Mouse (Mus musculus) retina, postnatal 1 day (tissue): ENCODE data around the gene Arid1a.

ENCODE experiments used
- DNase-seq: peaks from one replicate; pipeline ENCODE4 v3.0.0-alpha.2; 2012

Gene Arid1a

DNA sequence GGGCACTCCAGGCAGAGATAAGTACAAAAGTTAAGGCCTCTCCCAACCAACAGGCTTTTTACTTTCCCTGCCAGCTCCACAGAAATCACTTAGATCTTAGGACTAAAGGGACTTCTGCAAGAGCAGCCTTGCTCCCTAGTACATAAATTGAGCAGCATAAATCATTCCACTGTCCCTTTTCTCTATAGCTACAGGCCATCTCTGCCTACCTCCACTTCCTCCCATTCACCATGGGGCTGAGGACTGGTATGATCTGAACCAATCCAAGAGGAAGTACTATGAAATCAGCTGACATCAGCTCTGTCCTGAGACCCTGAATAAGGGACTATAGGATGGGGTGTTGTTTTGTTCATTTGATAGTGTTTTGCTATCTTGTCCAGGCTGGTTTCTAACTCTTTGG is 26.4 kb downstream of the Arid1a start:
- no peak for DNase-seq

- peak; percentile 97 for DNase-seq
These were observed 27.0 kb downstream of the Arid1a start for GRCm38 (mm10) chr4:133729541-133730093.

GRCm38 (mm10) chr4:133729007-133729406 is 27.6 kb downstream of the Arid1a start:
- DNase-seq: no peak

DNA sequence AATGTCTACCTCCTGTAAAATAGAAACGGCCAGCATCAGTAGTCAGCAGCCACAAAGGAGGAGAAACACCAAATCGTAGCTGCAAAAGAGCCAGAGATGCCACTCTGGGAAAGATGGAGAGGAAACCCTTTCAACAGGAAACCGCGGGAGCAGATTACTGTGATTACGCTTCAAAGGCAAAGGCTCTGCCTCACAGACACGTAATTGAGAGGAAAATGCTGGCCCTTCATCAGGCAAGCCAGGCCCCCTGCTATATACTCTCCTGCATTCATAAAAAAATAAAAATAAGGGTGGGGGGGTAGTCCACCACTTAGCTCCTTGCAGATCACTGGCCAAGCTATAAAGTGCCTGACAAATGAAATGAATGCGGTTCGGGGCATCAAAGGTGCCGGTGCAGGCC is 28.3 kb downstream of the Arid1a start:
- no peak for DNase-seq

- DNase-seq: no peak
These were observed 30.9 kb downstream of the Arid1a start for GRCm38 (mm10) chr4:133725706-133726105.

GRCm38 (mm10) chr4:133719791-133720190 is 36.8 kb downstream of the Arid1a start:
- no peak for DNase-seq

DNA sequence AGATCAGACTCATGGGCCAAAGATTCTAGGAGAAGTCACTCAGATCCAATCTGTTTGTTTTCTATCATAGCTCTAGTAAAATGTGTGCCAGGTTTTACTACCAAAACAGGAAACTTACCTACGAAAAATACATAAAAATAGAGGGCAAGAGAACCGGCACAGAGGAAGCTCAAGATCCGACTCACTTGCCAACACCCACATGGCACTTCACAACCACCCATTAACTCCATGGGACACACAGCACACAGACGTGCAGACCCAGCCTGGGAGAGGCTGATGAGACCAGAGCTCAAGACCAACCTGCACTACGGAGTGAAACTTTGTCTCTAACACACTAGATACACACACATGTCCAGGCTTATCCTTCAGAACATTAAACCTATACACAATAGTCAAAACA is 43.8 kb downstream of the Arid1a start:
- no peak for DNase-seq

- no peak for DNase-seq
These were observed 45.1 kb downstream of the Arid1a start for GRCm38 (mm10) chr4:133711307-133712076.

- peak; percentile 16 for DNase-seq
These were observed 47.2 kb downstream of the Arid1a start for GRCm38 (mm10) chr4:133709395-133709794.

DNA sequence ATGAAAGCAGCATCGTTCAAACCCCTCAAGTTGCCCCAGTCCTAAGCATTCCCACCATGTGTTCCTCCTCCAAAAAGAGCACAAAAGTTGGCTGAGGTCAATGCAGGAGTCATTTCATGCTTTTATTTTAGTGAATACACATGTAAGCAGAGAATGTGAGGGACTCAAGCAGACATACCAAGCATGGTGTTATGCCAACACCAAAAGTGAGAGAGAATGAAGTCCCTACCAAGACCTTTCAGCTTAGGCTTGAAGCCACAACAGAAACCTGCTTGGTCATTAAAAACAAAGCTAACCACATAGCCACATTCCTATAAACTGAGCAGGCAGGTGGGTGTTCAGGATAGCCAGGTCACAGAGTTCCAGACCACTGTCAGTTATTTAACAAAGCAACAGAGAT is 49.1 kb downstream of the Arid1a start:
- no peak for DNase-seq

DNA sequence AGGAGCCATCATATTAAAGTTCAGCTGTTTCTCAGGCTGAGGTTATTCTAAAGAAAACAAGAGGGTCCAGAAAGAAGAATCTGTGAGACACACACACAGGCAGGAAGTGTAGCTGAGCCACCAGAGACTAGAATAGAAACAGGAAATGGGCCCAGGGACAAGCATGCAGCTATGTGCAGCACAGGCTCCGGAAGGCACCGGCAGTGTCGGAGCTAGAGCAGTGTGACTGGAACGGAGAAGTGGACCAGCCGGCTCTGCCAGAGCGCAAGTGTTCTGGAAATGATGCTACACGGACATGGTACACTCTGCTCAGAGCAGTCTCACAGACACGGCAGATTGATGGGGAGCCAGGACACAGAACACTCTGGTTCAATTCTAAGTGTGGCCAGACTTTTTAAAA is 49.6 kb downstream of the Arid1a start:
- no peak for DNase-seq

DNA sequence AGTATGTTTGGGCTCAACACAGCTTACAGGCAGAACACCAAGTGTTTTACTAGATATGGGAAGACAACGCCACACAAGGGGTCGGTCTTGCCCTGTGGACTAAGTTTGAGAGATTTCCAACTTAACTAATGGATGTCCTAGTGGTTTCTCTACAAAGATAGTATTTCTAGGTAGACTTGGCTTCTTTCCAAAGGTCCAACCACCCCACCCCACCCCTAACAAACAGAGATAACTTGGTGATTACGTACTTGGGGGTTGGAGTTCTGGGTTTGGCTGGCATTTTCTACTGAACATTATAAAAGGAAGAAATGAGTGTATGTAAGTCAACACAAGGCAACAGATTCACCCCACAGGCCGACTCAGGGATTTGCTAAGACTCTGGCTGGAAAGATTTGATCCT is 51.5 kb downstream of the Arid1a start:
- DNase-seq: no peak

- peak; percentile 8 for DNase-seq
These were observed 55.6 kb downstream of the Arid1a start for GRCm38 (mm10) chr4:133700905-133701368.

- no peak for DNase-seq
These were observed 61.2 kb downstream of the Arid1a start for GRCm38 (mm10) chr4:133695363-133695762.

DNA sequence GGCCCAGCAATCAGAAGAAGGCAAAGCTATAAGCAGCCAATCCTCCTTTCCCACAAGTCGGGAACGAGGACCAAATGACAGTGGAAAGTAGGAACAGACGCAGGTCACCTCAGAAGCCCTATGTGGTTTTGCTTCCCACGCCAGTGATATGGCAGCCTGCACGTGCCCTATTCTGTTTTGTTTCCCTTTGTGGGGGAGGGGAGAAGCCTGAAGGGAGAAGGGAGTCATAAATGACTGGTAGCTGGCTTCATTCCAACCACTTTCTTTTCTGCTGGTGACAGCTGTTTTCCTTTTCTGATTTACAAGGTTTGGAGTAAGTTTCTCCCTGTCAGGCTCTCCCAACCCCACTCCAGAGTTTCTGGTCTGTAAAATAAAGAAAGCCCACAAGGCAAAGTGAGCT is 66.3 kb downstream of the Arid1a start:
- DNase-seq: peak; percentile 19

DNA sequence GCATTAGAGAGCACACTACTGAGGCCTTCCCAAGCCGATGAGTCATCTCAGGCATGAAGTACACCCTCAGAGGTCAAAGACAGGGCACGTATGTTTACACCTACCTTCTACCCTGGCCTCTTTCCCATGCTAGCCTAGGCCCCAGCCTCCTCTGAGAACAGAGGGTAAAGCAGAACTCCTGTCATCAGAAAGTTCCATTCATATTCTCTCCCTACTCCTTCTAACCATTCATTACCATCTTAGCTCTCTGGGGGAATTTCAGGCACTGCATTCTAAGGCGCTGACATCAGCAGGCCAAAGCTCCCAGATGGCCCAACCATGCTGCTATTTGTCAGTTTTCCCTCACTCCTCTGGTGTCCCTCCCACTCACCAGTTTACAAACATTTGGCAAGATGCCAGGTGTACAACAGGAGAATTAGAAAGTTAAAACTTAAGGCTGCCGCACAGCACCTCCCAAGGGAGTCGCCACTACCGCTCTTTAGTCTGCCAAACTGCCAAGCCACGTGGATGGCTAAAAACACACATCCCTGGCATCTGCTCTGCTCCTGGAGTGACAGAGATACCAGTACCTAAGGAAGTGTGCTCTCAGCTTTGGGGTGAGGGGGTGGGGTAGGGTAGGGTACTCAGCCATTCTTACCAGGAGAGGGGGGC is 68.0 kb downstream of the Arid1a start:
- DNase-seq: no peak

DNA sequence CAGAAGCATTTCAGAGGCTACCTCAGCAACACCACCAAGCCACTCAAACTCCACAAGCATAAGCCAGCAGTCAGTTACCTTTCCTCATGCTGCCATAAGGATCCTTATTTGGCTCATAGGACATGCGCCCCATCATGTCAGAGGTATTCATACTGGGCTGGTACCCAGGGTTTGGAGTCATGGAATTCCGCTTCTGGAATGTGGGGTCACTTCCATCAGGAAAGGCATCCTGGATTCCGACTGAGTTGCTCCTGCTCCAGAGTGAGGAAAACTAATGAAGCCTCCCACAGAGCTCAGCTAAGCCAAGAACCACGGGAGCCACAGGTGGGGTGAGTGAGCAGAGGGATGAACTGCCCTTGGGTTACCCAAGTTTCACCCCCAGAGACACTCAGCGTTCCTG is 69.4 kb downstream of the Arid1a start:
- DNase-seq: no peak

GRCm38 (mm10) chr4:133686512-133686911 is 70.1 kb downstream of the Arid1a start:
- no peak for DNase-seq

- no peak for DNase-seq
These were observed 76.3 kb downstream of the Arid1a start for GRCm38 (mm10) chr4:133680206-133680786.

- DNase-seq: no peak
These were observed 76.9 kb downstream of the Arid1a start for GRCm38 (mm10) chr4:133679629-133680028.

GRCm38 (mm10) chr4:133677266-133677665 is 79.3 kb downstream of the Arid1a start:
- DNase-seq: no peak

GRCm38 (mm10) chr4:133676189-133676588 is 80.4 kb downstream of the Arid1a start:
- no peak for DNase-seq

DNA sequence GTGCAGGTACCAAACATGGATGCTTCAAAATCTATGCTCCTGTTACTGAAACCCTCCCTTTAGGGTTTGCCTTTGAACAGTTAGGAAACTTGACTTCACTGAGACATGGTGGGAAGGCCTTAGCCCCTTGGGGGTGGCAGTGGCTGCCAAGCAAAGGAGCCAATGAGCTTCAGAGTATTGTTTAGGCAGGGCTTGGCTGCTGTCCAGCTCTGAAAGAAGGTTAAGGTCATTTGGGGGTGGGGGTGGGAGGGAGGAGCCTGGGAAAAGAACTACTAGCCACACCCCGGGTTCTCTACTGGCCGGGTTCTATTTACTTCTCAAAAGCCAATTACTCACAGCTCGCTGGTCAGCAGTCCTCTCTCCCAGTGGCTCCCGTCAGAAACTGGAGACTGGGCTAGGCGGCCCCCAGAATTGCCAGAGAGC is 81.0 kb downstream of the Arid1a start:
- peak; percentile 93 for DNase-seq

- no peak for DNase-seq
These were observed 82.3 kb downstream of the Arid1a start for GRCm38 (mm10) chr4:133674331-133674695.
